Mouse (Mus musculus) intestine, embryonic 14.5 days (tissue): ENCODE data around the gene Slc38a2. TPM values are rescaled to one million over a fixed set of nuclear protein-coding genes. Genes with fewer than 3 reads are reported as not detected.

Experiments
- ATAC-seq: fragments of 200-750 bp; cut with Nextera tagmentation; replicated peaks from 2 replicates; pipeline ENCODE4 v1.8.0; 2017; ENCODE audit warnings: low read depth, moderate number of reproducible peaks, moderate TSS enrichment, moderate library complexity; ENCODE audit not compliant: low FRiP score, low TSS enrichment
- DNase-seq: peaks from one replicate; pipeline ENCODE4 v3.0.0-alpha.2; 2018; ENCODE audit warnings: low spot score
- H3K27ac ChIP-seq: fragments of 300-500 bp; sonication (generic); 2 replicates; pipeline ENCODE4 v1.5.1; 2014; ENCODE audit warnings: low read depth, mild to moderate bottlenecking, control low read depth
- H3K27me3 ChIP-seq: fragments of 300-500 bp; sonication (generic); replicated peaks from 2 replicates; pipeline ENCODE4 v1.6.1; 2014; ENCODE audit warnings: low read length, control low read depth; ENCODE audit not compliant: control insufficient read depth, insufficient read depth
- H3K36me3 ChIP-seq: fragments of 300-500 bp; sonication (generic); 2 replicates; pipeline ENCODE4 v1.6.1; 2014; ENCODE audit warnings: low read length, control low read depth; ENCODE audit not compliant: control insufficient read depth, insufficient read depth
- H3K4me1 ChIP-seq: fragments of 300-500 bp; sonication (generic); replicated peaks from 2 replicates; pipeline ENCODE4 v1.6.1; 2014; ENCODE audit warnings: low read length, control low read depth, mixed read lengths; ENCODE audit not compliant: control insufficient read depth, insufficient read depth
- H3K4me2 ChIP-seq: fragments of 300-500 bp; sonication (generic); 2 replicates; pipeline ENCODE4 v1.6.1; 2014; ENCODE audit warnings: low read length
- H3K4me3 ChIP-seq: fragments of 300-500 bp; sonication (generic); 2 replicates; pipeline ENCODE4 v1.5.1; 2014; ENCODE audit warnings: low read depth, low read length, control low read depth, mixed read lengths
- H3K9ac ChIP-seq: fragments of 300-500 bp; sonication (generic); 2 replicates; pipeline ENCODE4 v1.6.1; 2014; ENCODE audit warnings: mild to moderate bottlenecking, low read length
- H3K9me3 ChIP-seq: fragments of 300-500 bp; sonication (generic); 2 replicates; pipeline ENCODE4 v1.6.1; 2016; ENCODE audit warnings: low read length, control low read depth; ENCODE audit not compliant: control insufficient read depth
- WGBS: fragments of 180-500 bp; shearing (Covaris S2); extraction: QIAGEN DNeasy Blood & Tissue Kit; methylation state at CpG from one replicate; pipeline ENCODE4 v1.1.7; 2014; 5-methylcytosine and 5-hydroxymethylcytosine counted together
- polyA plus RNA-seq: library from polyadenylated mRNA; unstranded; fragments of >200 nt; fragmentation: Nextera tagmentation; extraction: Ambion mirVana; gene quantifications from 2 replicates; pipeline ENCODE4 v1.2.1, GENCODE M21; 2014

The Slc38a2 gene
- 129 and 141 TPM in 2 replicates for polyA plus RNA-seq

- H3K4me1 ChIP-seq, result peaks cover 34% of the 10 kb centered on the region
- H3K27me3 ChIP-seq, result no peaks in the 10 kb centered on the region
- H3K27ac ChIP-seq, result peak within 1 kb of the TSS; percentile 99
- H3K36me3 ChIP-seq, result peaks cover 36% of the 10 kb centered on the region
- peak within 1 kb of the TSS; percentile 100 for H3K9ac ChIP-seq
- H3K4me2 ChIP-seq, result peak within 1 kb of the TSS; percentile 96
- ATAC-seq (peak; percentile 87), DNase-seq (peak; percentile 96)
- H3K9me3 ChIP-seq, result no peaks in the 10 kb centered on the region
- H3K4me3 ChIP-seq, result peak within 1 kb of the TSS; percentile 85
- WGBS, result under 1% methylated on average over 70 of the region's 76 CpGs
Measured at GRCm38 (mm10) chr15:96699521-96700511, at the start of gene Slc38a2. Slc38a2 (minus strand) TSS chr15:96699730.

- 60% methylated on average over 10 of the region's 10 CpGs for WGBS
- DNase-seq (no peak), ATAC-seq (no peak)
- no peak overlapping the region for H3K27ac ChIP-seq
- no peaks in the 10 kb centered on the region for H3K4me1 ChIP-seq
- H3K9me3 ChIP-seq, result no peaks in the 10 kb centered on the region
- H3K27me3 ChIP-seq, result no peaks in the 10 kb centered on the region
- no peak overlapping the region for H3K4me2 ChIP-seq
- no peaks in the 10 kb centered on the region for H3K36me3 ChIP-seq
- H3K4me3 ChIP-seq, result no peak overlapping the region
- no peak overlapping the region for H3K9ac ChIP-seq
Measured at GRCm38 (mm10) chr15:96749101-96749500, 49.6 kb upstream of the Slc38a2 start.

DNA sequence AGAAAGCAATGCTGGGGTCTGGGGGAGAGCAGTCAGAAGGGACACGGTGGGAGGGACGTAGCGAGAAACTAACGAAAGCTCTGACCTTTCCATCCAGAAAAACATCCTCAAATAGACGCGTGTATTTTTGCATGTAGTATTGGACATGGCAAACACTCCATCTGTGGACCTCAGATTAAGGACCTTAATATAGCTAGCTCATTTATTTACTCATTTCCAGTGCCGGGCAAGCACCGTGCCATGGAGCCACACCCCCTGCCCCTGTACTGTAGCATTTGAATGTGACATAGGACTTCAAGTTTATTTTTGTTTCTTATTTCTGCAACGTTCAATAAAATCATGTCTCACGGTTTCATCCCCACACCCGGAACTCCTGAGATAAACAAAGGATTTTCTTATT is 48.0 kb upstream of the Slc38a2 start:
- Histone ChIP-seq H3K27ac (no peak overlapping the region), H3K36me3 (no peaks in the 10 kb centered on the region), H3K4me3 (no peak overlapping the region), H3K9ac (no peak overlapping the region), H3K27me3 (no peaks in the 10 kb centered on the region), H3K4me2 (no peak overlapping the region), H3K9me3 (no peaks in the 10 kb centered on the region), H3K4me1 (peaks cover 6% of the 10 kb centered on the region)
- WGBS, result 83% methylated on average over 11 of the region's 11 CpGs
- no peak for ATAC-seq
- DNase-seq, result no peak

GRCm38 (mm10) chr15:96746986-96747385 is 47.5 kb upstream of the Slc38a2 start:
- 89% methylated on average over 6 of the region's 6 CpGs for WGBS
- peaks cover 6% of the 10 kb centered on the region for H3K4me1 ChIP-seq
- H3K36me3 ChIP-seq, result no peaks in the 10 kb centered on the region
- H3K9ac ChIP-seq, result no peak overlapping the region
- H3K4me2 ChIP-seq, result no peak overlapping the region
- H3K27me3 ChIP-seq, result no peaks in the 10 kb centered on the region
- DNase-seq (no peak), ATAC-seq (no peak)
- H3K27ac ChIP-seq, result no peak overlapping the region
- no peaks in the 10 kb centered on the region for H3K9me3 ChIP-seq
- no peak overlapping the region for H3K4me3 ChIP-seq

GRCm38 (mm10) chr15:96745299-96745698 is 45.8 kb upstream of the Slc38a2 start:
- H3K27ac ChIP-seq, result no peak overlapping the region
- 96% methylated on average over 1 of the region's 1 CpGs for WGBS
- no peaks in the 10 kb centered on the region for H3K36me3 ChIP-seq
- no peak overlapping the region for H3K4me3 ChIP-seq
- no peaks in the 10 kb centered on the region for H3K9me3 ChIP-seq
- DNase-seq (no peak), ATAC-seq (no peak)
- no peaks in the 10 kb centered on the region for H3K27me3 ChIP-seq
- H3K4me2 ChIP-seq, result no peak overlapping the region
- H3K9ac ChIP-seq, result no peak overlapping the region
- peaks cover 6% of the 10 kb centered on the region for H3K4me1 ChIP-seq

DNA sequence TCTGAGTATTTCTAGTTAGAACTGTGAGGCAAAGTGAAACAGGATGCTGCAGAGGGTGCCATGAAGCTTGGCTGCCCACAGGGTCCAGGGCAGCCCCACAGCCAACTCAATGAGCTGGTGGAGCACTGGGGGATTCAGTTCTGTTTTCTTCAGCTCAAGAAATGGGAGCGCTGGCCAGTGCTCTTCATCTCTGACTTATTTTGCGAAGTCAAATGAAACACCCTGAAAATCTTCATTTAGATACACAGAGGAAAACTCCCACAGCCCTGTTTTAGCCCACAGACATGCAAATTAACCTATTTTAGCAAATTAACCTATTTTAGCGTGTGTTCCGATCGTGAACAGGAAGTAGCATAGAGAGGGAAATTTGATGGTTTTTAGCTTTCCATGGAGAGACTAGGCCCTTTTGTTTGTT is 45.4 kb upstream of the Slc38a2 start:
- no peaks in the 10 kb centered on the region for H3K9me3 ChIP-seq
- ATAC-seq, result no peak
- no peaks in the 10 kb centered on the region for H3K27me3 ChIP-seq
- H3K4me3 ChIP-seq, result no peak overlapping the region
- DNase-seq, result no peak
- H3K9ac ChIP-seq, result no peak overlapping the region
- H3K27ac ChIP-seq, result no peak overlapping the region
- H3K4me2 ChIP-seq, result no peak overlapping the region
- no peaks in the 10 kb centered on the region for H3K36me3 ChIP-seq
- 91% methylated on average over 5 of the region's 5 CpGs for WGBS
- H3K4me1 ChIP-seq, result peaks cover 6% of the 10 kb centered on the region

DNA sequence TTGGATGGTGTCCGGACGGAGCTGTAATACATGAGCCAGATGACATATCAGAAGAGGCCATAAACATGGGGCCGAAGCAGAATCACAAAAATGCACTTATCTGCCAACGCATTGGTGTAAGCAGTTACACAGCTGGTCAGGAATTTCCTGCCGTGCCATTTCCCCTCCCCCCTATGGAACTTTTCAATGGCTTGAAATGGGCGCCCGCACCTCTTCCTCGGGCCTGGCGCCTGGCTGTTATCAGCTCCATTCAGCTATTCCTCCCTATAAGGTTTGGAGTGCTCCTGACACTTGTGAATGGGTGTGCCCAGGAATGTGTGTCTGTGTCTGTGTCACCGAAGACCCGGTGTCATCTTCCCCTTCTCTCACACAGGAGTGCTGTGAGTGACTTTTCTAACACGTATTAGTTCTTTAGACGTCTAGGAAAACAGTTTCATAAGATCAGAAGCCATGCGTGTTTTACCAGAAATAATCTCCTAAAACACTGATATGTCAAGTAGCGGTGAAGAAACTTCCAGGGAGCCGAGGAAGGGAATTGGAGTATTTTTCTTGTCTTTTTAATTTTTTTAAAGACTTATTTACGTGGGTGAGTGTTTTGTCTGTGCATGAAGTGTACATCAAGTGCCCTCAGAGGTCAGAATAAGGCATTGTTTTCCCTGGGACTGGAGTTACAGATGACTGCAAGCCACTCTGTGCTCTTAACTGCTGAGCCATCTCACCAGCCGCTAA is 44.8 kb upstream of the Slc38a2 start:
- DNase-seq, result no peak

GRCm38 (mm10) chr15:96743257-96743656 is 43.7 kb upstream of the Slc38a2 start:
- no peak overlapping the region for H3K4me3 ChIP-seq
- no peaks in the 10 kb centered on the region for H3K9me3 ChIP-seq
- no peak for DNase-seq
- H3K27ac ChIP-seq, result no peak overlapping the region
- no peaks in the 10 kb centered on the region for H3K36me3 ChIP-seq
- 60% methylated on average over 6 of the region's 6 CpGs for WGBS
- H3K4me2 ChIP-seq, result no peak overlapping the region
- H3K27me3 ChIP-seq, result no peaks in the 10 kb centered on the region
- no peak overlapping the region for H3K9ac ChIP-seq
- no peak for ATAC-seq
- H3K4me1 ChIP-seq, result peaks cover 6% of the 10 kb centered on the region

More for the DNA sequence above, 44.8 kb upstream of the Slc38a2 start:
- no peak overlapping the region for H3K4me3 ChIP-seq
- H3K36me3 ChIP-seq, result no peaks in the 10 kb centered on the region
- no peak overlapping the region for H3K4me2 ChIP-seq
- 62% methylated on average over 18 of the region's 18 CpGs for WGBS
- ATAC-seq, result no peak
- peaks cover 6% of the 10 kb centered on the region for H3K4me1 ChIP-seq
- no peaks in the 10 kb centered on the region for H3K9me3 ChIP-seq
- H3K27me3 ChIP-seq, result no peaks in the 10 kb centered on the region
- H3K9ac ChIP-seq, result no peak overlapping the region
- no peak overlapping the region for H3K27ac ChIP-seq
